12 mouse cellular contexts compared by ENCODE assay signal in genomic region chr17:86647226-86647625, GRCm38 (mm10).
"Had no signal": no experiment of that assay in that cellular context is flagged by ENCODE, and none has a peak within 500 bp of the region (broad histone marks: within the 10 kb centered on the region; RNA-seq: fewer than 3 reads in every experiment).

No protein-coding gene starts in this region.

- H3K27me3 ChIP-seq: limb, embryonic 13.5 days; liver, embryonic 12.5 days; midbrain, embryonic 15.5 days; neural tube, embryonic 12.5 days had no signal

- H3K4me3 ChIP-seq: limb, embryonic 13.5 days; liver, embryonic 12.5 days; midbrain, embryonic 10.5 days; midbrain, embryonic 15.5 days; neural tube, embryonic 12.5 days had no signal

- H3K4me2 ChIP-seq: limb, embryonic 13.5 days; liver, embryonic 12.5 days; lung, embryonic 14.5 days; midbrain, embryonic 15.5 days; neural tube, embryonic 12.5 days had no signal

- DNase-seq: kidney, postnatal 25 days; layer of hippocampus, adult 9-11 months; left cerebral cortex, postnatal 4 days; lung, embryonic 14.5 days; lung, postnatal 10 days; lung, postnatal 4 days had no signal

- ATAC-seq: liver, embryonic 12.5 days; midbrain, embryonic 15.5 days had no signal

- H3K9ac ChIP-seq: limb, embryonic 13.5 days; liver, embryonic 12.5 days; lung, embryonic 14.5 days; midbrain, embryonic 15.5 days; neural tube, embryonic 12.5 days had no signal

- H3K27ac ChIP-seq: limb, embryonic 13.5 days; liver, embryonic 12.5 days; midbrain, embryonic 10.5 days; midbrain, embryonic 15.5 days; neural tube, embryonic 12.5 days; stomach, postnatal 0 days had no signal

- H3K4me1 ChIP-seq: limb, embryonic 13.5 days; liver, embryonic 12.5 days; midbrain, embryonic 10.5 days; midbrain, embryonic 15.5 days; neural tube, embryonic 12.5 days had no signal

- H3K9me3 ChIP-seq: limb, embryonic 13.5 days; liver, embryonic 12.5 days; midbrain, embryonic 10.5 days; midbrain, embryonic 15.5 days; neural tube, embryonic 12.5 days had no signal

- H3K36me3 ChIP-seq: limb, embryonic 13.5 days; liver, embryonic 12.5 days; midbrain, embryonic 10.5 days; midbrain, embryonic 15.5 days; neural tube, embryonic 12.5 days had no signal
